Mouse (Mus musculus) bone marrow, adult 2 months (tissue): ENCODE measurements around the gene Cmc1.

ENCODE experiments used
- CTCF ChIP-seq: fragments of 200-500 bp; IDR thresholded peaks from 2 replicates; pipeline ENCODE4 v1.5.1; 2011; ENCODE audit warnings: low read length, control low read depth; ENCODE audit not compliant: control insufficient read depth, insufficient read depth
- POLR2A ChIP-seq: fragments of 200-500 bp; IDR thresholded peaks from 2 replicates; pipeline ENCODE4 v1.6.1; 2011; ENCODE audit warnings: low read depth, mild to moderate bottlenecking, control low read depth, low read length, borderline replicate concordance; ENCODE audit not compliant: control insufficient read depth

- TF ChIP-seq CTCF (no peak), POLR2A (no peak)
Observed at GRCm38 (mm10) chr9:118109697-118110359, 40.1 kb downstream of the Cmc1 start.
